Mouse (Mus musculus): ENCODE data around the gene Tnfsfm13.

- TF ChIP-seq BHLHE40 (IDR thresholded peaks at IDR 0.05; ENCODE audit: low read depth, low read length) = no peak
- TF ChIP-seq CTCF (conservative IDR thresholded peaks at IDR 0.05 in 1 of 2, IDR thresholded peaks at IDR 0.05 in 1 of 2; ENCODE audit: low read depth in 2 of 2, low read length in 2 of 2) = no peak
- no peak for TF ChIP-seq POLR2A (IDR thresholded peaks at IDR 0.05; ENCODE audit: low read depth, low read length)
- TF ChIP-seq MAFK (IDR thresholded peaks at IDR 0.05; ENCODE audit: insufficient replicate concordance, low read length) = no peak
- TF ChIP-seq JUND (conservative IDR thresholded peaks at IDR 0.05; ENCODE audit: low read depth, low read length) = no peak
- TF ChIP-seq KAT2A (IDR thresholded peaks at IDR 0.05; ENCODE audit: insufficient replicate concordance, low read length) = no peak
- no peak for TF ChIP-seq MEF2A (IDR thresholded peaks at IDR 0.05; ENCODE audit: borderline replicate concordance, low read depth, low read length)
- no peak for TF ChIP-seq PAX5 (IDR thresholded peaks at IDR 0.05; ENCODE audit: low read length)
- TF ChIP-seq EP300 (IDR thresholded peaks at IDR 0.05; ENCODE audit: low read length) = no peak
- TF ChIP-seq USF1 (IDR thresholded peaks at IDR 0.05; ENCODE audit: low read depth, low read length) = no peak
- TF ChIP-seq ELF1 (IDR thresholded peaks at IDR 0.05; ENCODE audit: low read depth, low read length) = no peak
Observed at GRCm38 (mm10) chr11:69693421-69693965, 2.4 kb downstream of the Tnfsfm13 start.

All from CH12.LX (cell line).